Mouse (Mus musculus) gastrocnemius, adult 18-20 months (tissue): ENCODE results near the gene Popdc3. TPM values are rescaled to one million over a fixed set of nuclear protein-coding genes. Genes with fewer than 3 reads are reported as not detected.
A peak's percentile ranks its signal among the peaks of the same experiment; 100 is the strongest.
"Not testable (repeated sequence)": the region's sequence is repeated elsewhere in the genome, so short reads cannot be mapped to it uniquely, and the experiment has no call there.

Experiments used
- DNase-seq: peaks from one replicate; pipeline ENCODE4 v3.0.0; 2021; ENCODE audit warnings: low spot score
- total RNA-seq, 2 experiments: library from RNA; stranded (reverse); gene quantifications; 2 replicates each; pipeline ENCODE4 v1.2.3; 2021

Gene Popdc3
- total RNA-seq, 2 experiments from 2014 or later: 50.9 to 64.4 TPM

DNA sequence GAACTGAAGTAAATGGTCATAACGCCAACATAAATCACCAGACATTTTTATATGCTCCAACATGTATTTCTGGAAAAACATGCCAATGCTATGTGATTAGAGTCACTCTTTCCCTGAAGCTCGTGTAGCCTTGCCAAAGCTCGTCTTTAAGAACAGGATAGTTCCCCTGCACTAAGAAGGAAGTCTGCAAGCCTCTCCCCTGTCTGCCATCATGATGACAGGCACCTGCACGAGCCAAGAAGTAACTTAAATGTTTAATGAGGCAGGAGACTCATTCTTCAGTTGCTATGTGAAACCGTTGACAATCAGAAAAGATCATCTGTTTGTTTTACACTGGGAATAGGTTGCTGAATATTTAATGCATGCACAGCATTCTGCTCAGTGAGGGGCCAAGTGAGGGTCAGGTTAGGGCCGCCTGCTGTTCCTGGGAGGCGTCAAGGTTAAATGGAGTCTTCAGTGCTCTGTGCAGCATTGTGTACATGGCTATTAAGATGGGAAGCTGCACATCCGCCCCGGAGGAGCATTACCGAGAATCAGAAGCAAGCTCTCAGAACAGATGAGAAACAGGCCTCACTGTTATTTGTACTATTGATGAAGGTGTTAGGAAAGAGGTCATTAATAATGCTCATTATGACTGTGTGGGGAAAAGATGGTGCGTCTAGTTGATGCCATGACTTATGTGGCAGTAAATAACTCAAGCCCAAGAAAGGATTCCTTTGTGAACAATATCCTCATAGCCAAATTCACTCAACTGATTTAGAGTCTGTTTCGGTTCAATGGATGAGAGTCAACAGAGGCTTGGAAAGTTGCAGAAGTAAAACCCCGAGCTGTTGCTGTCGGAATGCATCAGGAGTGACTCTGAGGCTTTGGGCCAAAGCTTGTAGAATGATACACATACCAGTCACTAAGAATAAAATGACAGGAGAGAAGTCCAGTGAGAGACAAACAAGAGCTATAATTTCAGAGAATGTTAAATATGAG is 15.7 kb downstream of the Popdc3 start:
- no peak for DNase-seq

DNA sequence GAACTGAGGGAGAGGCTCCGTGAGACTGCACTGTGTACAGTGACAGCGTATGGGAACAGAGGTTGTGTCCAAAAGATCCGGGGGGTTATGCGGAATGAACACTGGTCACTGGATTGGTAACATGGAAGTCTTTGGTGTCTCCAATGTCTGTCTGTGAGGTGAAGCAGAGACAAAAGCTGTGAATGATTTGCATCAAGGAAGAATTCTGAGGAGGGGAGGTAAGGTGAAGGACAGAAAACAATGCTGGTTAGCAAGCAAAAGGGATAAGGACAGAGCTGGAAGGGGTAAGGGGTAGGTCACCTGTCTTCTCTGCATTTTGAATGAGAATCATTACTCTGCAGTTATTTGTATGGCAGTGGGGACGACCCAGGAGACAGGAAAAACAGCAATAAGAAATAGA is 16.6 kb downstream of the Popdc3 start:
- no peak for DNase-seq

DNA sequence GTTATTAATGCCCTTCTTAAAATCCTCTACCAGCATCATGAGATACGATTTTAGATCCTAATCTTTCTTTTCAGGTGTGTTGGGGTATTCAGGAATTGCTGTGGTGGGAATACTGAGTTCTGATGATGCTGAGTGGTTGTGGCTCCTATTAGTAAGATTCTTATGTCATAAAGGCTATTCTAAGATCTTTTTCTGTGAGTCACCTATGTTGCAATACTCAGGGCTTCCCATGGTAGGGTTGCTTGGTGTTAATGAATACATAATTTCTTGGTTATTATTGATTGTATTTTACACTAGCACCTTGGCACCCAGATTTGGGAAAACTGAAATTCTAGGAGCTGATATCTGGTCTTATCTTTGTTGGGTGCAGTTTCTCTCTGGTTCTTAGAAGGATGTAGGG is 26.7 kb downstream of the Popdc3 start:
- no peak for DNase-seq

DNA sequence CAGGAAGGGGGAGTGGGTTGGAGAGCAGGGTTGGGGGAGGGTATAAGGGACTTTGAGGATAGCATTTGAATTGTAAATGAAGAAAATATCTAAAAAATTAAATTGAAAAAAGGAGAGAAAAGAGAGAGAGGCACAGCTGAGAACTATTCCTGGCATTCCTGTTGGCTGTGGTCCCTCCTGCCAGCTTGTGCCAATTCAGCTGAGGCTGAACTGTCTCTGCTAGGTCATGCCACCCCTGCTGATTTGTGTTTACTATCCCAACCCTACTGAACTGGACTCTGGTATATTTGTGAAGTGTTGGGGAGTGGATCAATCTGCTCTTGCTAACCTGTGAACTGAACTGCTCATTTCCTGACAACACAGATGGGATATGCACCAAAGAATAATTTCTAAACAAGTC is 32.3 kb downstream of the Popdc3 start:
- peak; percentile 21 for DNase-seq

DNA sequence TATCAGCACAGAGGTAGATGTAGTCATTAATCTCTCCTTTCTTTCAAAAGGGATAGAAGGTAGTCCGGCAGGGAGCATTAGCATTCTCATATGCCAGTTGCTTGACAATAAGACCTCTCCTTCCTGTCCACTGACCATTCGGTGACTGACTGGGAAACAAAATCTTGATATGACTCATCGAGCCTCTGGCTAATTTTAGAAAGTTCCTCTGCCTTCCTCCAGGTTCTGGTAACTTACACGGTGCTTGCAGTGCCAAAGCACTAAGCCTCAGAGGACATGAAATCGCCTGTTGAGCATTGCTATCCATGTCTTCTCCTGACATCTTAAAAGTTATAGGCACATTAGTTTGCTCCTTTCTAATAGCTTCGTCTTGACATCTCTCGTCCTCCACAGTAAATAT is 38.8 kb downstream of the Popdc3 start:
- DNase-seq: peak; percentile 81

DNA sequence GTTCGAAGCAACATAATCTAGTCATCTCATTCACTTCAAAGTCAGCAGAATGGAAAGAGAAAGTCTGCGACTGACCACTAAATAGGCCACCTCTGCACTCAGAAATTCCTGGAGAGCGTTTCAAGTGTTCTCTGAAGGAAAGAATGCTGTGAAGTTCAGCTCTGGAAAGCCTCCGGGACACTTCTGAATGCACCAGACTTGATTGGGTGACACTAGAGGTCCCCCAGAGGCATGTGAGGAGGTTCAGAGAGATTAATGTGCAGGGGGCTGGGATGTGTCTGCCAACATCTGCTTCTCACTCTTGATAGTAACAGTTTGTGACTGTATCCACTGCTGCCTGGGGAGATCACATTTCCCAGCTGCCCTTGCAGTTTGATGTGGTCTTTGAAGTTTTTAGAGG is 52.1 kb downstream of the Popdc3 start:
- DNase-seq: no peak

DNA sequence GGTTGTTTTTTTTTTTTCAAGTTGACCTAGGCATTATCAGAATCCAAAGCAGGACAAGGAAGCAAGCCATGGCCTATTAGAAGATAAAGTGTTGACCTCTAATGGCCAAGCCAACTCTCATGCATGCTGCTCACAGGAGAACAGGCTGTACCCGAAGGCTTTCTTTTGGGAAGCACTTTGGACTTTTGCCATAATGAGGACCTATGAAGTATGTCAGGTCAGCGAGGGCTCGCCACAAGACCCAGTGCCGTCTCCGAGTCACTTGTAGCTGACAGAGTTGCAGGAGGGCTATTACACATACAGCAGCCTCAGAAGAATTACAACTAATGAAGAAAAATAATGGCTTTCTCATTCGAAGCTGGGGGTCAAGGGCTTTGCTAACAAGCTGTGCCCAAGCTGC is 55.5 kb downstream of the Popdc3 start:
- DNase-seq: peak; percentile 55

DNA sequence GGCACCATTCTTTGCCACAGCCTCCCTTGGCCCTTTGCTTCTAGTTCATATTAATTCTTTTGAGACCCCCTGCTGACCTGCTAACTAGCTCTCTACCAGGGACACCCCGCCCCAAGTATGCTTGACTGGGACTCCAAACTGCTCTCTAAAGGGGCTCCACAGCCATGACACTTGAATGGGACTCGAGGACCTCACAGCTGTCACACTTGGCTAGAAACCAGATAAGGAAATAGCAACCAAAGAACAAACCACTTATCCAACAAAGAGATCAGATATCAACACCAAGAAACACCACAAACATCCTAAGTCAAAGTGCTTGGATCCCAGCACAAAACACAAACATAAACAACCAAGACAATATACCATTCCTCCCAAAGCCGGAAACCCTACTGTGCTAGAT is 58.4 kb downstream of the Popdc3 start:
- no peak for DNase-seq

DNA sequence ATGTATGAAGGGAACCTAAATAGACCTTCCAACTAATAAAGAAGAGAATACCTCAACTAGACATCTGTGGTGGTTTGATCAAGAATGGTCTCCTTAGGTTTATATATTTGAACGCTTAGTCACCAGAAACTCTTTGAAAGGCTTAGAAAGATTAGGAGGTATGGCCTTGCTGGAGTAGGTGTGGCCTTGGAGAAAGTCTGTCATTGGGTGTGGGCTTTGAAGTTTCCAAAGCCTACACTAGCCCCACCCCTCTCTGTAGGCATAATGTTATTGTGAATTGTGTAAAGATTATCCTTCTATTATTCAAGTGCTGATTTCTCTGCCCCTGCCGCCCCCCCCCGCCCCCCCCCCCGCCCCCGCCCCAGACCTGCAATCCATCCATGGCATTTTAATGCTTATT is 59.6 kb downstream of the Popdc3 start:
- no peak for DNase-seq

DNA sequence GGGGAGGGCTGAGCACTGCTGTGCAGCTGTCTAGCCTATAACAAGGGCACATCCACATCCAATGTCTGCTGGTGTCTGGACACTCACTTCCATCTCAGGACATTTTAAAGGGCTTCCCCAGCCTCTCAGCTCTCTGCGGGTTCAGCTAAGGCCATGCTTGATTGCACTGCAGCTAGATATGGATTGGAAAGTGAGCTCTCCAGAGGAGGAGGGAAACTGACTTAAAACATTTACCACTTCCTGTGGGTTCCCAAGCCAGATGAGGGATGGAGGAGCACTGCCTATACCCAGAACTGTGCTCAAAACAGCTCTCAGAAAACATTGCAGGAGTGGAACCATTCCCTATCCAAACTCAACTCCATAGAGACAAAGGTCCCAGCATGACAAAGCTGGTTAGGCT is 82.6 kb downstream of the Popdc3 start:
- no peak for DNase-seq

DNA sequence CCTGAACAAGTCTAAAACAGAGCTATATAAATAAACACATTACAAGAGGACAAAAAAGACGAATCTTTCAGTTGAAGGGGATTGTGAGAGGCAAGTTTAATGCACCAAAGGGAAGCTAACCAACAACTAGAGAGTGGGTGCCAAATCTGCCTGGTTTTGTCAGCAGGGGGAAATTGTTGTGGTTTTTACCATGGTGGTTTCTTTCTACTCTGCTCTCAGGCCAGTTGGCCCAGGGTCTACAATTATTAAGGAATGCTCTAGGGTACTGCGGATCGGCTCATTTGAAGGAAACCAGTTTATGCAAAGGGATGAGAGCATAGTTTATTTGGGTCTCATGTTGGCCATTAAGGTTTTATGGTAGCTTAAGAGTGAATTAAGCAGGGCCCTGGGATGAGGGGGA is 84.2 kb downstream of the Popdc3 start:
- no peak for DNase-seq

DNA sequence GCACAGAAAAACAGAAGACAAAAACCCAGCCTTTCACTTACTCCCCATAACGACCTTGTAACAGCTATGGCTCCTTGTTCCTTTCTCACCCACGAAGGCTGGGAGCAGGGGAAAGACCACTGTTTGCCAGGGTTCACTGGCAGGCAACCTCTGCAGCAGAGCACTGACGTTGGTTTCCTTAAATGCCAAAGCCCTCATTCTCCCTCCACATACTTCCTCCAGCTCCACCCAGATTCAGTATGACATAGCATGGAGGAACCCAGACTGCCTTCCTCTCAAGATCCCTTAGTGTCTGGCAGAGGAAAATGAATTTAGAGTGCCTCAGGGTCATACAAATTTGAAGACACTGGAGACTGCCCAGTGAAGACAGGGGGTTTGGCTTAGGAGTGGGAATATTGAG is 98.6 kb downstream of the Popdc3 start:
- DNase-seq: no peak

DNA sequence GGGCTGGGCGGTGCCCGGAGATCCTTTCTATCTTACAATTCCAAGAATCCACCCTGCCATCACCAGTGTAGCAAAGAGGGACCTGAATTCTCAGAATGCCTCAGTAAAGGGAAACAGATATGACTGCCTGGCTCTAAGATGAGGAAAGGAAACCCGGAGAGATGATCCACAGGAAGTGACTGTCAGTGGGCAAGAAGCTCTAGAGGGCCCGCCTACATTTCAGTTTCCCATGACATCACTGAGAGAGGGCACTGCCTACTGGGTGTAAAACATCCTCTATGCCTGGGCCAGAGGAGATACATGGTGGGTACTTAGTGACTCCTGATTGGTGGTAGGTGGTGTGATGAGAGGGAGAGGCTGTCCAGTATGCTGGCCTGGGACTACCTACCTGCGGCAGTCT is 99.1 kb downstream of the Popdc3 start:
- DNase-seq: no peak

DNA sequence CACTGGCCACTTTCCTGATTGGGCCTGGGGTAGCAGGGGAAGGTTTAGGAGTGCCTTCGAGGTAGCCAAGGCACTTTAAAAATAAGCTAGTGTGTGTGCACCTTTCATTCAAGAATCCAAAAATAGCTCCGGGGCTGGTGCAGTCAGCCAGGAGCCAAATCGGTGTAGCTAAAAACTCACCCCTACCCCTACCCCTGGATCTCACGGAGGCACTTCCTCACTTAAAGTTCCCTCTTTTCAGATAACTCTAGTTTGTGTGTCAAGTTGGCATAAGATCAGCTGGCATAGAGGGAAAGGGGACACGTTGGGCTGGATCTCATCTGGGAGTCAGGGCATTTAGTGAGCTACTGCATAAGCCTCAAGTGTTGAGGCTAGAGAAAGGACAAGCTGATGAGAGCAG is 107.8 kb downstream of the Popdc3 start:
- DNase-seq: peak; percentile 28

DNA sequence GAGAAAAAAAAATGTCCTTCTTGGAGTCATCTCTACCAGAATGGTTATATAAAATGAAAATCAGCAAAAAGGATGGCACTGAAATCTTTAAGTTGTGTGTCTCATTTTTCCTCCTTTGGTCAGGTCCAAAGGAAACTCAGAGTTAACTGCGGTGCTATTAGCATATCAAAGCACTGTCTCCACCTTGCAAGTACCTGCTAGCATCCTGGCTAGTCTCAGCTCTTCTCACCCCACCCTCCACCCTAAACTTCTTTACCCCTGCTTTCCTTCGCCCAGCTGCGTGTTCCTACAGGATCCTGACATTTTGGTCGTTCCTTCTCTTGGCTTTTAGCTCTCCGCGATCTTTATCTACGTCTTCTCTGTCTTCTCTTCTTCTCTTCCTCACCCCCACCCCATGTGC is 110.5 kb downstream of the Popdc3 start:
- DNase-seq: no peak

DNA sequence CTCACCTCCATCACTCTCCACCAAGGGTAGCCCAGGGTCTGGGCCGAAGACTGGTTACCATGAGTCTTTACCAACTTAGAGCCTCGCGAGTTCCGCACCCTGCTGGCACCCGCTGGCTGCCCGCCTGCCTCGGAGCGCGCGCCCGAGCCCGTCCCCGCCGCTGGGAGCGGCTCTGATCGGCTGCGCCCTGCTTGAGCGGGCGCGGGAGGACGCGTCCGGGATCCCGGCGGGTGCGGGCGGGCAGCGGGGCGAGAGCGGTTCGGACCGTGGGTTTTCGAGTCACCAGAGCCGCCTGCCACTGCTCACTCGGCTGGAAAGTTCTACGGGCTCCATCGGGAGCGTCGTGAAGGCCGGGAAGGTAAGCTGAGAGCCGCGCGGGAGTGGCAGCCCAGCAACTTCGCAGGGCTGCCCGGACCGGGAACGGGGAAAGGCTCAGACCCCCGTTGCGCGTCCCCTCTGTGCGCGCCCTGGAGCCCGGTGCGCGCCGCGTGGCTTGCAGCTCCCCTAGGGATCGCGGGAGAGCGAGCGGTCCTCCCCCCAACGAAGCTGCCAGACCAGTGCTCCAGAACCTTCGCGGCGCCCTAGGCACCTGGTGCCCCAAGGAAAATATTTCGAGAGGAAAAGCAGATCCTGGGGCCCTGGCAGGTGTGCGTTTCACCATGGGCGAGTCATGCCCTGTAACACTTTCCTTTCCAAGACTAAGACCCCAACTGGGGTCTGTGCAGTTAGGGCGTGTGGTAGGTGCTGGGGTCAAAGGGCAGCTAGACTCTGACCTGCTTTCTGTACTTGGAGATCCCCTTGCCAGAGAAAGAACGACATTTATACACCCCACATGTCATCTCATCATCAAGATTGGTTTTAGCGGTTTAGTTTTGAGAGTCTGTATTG is 111.6 kb downstream of the Popdc3 start:
- DNase-seq: peak; percentile 60

DNA sequence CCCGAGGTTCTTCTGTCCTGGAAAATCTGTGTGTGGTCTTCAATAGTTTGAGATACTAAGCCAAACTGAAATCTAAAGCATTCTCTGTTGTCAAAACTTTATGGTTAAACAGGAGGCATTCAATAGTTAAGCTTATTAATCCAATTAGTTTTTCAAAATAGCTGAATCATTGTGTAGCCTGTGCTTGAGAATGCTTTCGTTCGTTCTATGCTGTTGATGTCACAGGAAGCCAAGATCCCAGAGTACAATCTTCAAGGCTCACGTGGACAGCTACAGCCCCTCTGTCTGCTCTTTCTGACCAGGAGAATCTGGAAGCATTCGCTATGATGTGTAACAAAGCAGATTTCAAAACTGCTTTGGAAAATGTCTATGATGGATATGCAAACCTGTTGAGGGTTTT is 112.7 kb downstream of the Popdc3 start:
- no peak for DNase-seq

DNA sequence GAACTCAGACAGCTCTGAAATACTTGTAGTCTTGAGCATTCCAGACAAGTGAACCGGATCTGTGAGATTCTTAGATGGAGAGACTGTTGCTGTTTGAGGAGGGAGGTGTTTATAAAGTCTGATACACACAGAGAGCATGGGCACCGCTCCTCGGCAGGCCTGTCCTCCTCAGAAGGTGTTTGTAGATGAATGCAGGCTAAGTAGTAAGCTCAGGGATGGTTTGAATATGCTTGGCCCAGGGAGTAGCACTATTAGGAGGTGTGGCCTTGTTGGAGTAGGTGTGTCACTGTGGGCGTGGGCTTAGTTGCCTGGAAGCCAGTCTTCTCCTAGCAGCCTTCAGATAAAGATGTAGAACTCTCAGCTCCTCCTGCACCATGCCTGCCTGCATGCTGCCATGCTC is 114.3 kb downstream of the Popdc3 start:
- DNase-seq: not testable (repeated sequence)

DNA sequence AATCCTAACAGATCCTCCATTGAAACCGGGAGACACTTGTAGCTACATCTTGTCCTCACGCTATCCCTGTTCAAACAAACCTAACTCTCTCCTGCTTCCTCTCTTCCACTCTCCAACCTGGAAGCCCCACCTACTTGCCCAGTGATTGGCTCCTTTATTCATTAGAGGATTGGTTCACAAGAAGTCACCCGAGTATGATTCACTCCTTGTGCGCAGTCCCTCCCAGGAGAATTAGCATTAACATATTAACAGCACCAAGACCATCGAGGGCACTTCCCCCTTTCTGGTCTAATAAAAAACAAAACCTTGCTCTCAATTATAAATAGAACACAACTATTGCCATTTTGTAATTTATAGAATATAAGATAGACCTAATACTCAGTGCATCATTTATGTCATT is 117.2 kb downstream of the Popdc3 start:
- no peak for DNase-seq

DNA sequence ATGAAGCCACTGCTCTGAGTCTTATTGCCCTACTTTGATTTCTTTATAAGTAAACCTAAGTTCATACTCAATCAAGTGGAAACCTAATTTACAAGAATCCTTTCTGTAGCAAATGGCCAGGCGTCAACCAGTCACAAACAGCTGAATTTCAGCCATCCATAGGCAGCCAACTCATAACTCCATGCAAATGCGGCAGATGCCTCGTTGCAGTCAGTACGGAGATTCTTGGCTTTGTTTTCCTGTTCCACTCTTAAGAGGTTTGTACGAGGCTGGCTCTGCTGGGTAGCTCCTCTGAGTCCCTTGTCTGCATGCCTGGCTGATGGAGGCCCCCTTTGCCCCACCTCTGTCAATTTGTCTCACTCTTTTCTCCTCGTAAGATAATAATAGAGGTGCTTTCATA is 120.6 kb downstream of the Popdc3 start:
- DNase-seq: no peak

DNA sequence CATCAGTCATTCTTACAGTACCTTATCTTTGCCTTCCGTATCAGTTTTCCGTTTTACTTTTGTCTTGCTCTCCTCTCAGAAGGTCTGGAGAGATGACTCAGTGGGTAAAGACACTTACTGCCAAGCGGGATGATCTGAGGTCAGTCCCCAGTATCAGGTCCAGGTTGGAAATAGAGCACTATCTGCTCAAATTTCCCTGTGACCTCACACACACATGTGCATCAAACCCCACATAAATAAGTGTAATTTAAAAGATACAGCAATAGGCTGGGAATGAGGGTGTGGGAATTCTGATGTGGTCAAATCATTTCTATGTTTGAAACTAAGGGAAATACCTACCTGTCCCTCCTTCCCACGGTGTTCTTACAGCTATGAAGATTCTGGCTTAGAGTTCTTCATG is 121.6 kb downstream of the Popdc3 start:
- DNase-seq: peak; percentile 50

DNA sequence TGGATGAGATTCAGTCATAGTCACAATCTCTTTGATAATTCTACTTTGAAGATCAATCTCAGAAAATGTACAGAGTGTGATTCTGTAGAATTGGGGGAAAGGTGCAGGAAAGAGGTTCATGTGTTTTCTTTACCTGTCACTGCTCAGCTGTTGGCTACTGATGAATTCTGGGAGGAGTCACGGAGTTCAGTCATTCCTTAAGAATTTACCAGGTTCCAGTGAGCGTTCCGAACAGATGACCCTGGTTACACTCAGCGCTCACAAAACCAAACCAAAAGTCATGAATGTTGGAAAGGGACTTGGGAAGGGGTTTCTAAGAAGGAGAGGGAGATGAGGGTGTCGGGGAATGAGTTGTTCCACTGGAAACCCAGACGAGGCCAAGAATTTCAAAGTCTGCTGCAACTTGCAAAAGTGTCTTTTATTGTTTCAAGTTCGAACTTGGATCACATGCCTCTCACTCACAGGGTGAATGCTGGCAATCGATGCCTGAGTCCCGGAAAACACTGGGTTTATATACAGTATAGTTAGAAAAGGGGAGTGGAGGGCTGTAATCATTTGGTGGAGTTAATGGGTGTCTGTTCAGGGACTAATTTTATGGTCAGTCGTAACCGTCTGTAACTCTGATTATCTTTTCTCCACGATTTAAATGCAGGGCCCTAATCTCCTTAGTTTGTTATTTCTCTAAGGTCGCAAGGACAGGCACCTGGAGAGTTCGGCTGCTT is 125.6 kb downstream of the Popdc3 start:
- DNase-seq: no peak
